Mouse (Mus musculus): ENCODE results near the gene Zc3h10. TPM values are rescaled to one million over a fixed set of nuclear protein-coding genes. Genes with fewer than 3 reads are reported as not detected.
A peak's percentile ranks its signal among the peaks of the same experiment; 100 is the strongest.
"Not testable (repeated sequence)": the region's sequence is repeated elsewhere in the genome, so short reads cannot be mapped to it uniquely, and the experiment has no call there.

Zc3h10 gene
- polyA plus RNA-seq, 1 experiment from 2014 or later: 12.4 TPM

- ATAC-seq (ENCODE audit: insufficient read depth, low FRiP score, low read depth): no peak
- Histone ChIP-seq H3K27me3 (replicated peaks) (no peaks in the 10 kb centered on the region; the same call in 1 of the 2 replicates), H3K9me3 (no peaks in the 10 kb centered on the region), H3K9ac (no peak overlapping the region), H3K4me1 (no peaks in the 10 kb centered on the region), H3K27ac (no peak overlapping the region), H3K4me3 (replicated peaks) (no peak overlapping the region), H3K4me2 (peak overlapping the region; percentile 33), H3K36me3 (peaks cover 33% of the 10 kb centered on the region)
- 39% methylated on average over 20 of the region's 20 CpGs for WGBS
Observed at GRCm38 (mm10) chr10:128516029-128516428, 31.5 kb downstream of the Zc3h10 start.

- no peak overlapping the region for H3K4me3 ChIP-seq (replicated peaks)
Observed at GRCm38 (mm10) chr10:128515044-128515443, 32.5 kb downstream of the Zc3h10 start.

GRCm38 (mm10) chr10:128511761-128512160 lies 35.8 kb downstream of the Zc3h10 start:
- peaks cover 18% of the 10 kb centered on the region for H3K36me3 ChIP-seq
- H3K27ac ChIP-seq: no peak overlapping the region
- H3K4me2 ChIP-seq: no peak overlapping the region
- WGBS: 88% methylated on average over 12 of the region's 12 CpGs
- H3K4me1 ChIP-seq: no peaks in the 10 kb centered on the region
- no peak for ATAC-seq (ENCODE audit: insufficient read depth, low FRiP score, low read depth)
- H3K9me3 ChIP-seq: no peaks in the 10 kb centered on the region
- no peak overlapping the region for H3K9ac ChIP-seq
- no peaks in the 10 kb centered on the region; the same call in 1 of the 2 replicates for H3K27me3 ChIP-seq (replicated peaks)
- no peak overlapping the region for H3K4me3 ChIP-seq (replicated peaks)

More at GRCm38 (mm10) chr10:128515044-128515443, 32.5 kb downstream of the Zc3h10 start:
- Histone ChIP-seq H3K9ac (no peak overlapping the region), H3K27ac (no peak overlapping the region), H3K27me3 (replicated peaks) (no peaks in the 10 kb centered on the region; the same call in 1 of the 2 replicates), H3K4me1 (no peaks in the 10 kb centered on the region), H3K9me3 (no peaks in the 10 kb centered on the region), H3K36me3 (peaks cover 26% of the 10 kb centered on the region), H3K4me2 (no peak overlapping the region)
- 81% methylated on average over 4 of the region's 4 CpGs for WGBS
- ATAC-seq (ENCODE audit: insufficient read depth, low FRiP score, low read depth): no peak

- Histone ChIP-seq H3K4me1 (no peaks in the 10 kb centered on the region), H3K27ac (no peak overlapping the region), H3K9ac (no peak overlapping the region), H3K36me3 (peaks cover 18% of the 10 kb centered on the region), H3K27me3 (replicated peaks) (no peaks in the 10 kb centered on the region), H3K4me2 (no peak overlapping the region), H3K9me3 (no peaks in the 10 kb centered on the region), H3K4me3 (replicated peaks) (no peak overlapping the region)
- WGBS: 82% methylated on average over 9 of the region's 9 CpGs
- ATAC-seq (ENCODE audit: insufficient read depth, low FRiP score, low read depth): no peak
Observed at GRCm38 (mm10) chr10:128511189-128511588, 36.4 kb downstream of the Zc3h10 start.

- H3K4me3 ChIP-seq (replicated peaks): no peak overlapping the region
- no peak overlapping the region for H3K27ac ChIP-seq
- WGBS: 86% methylated on average over 11 of the region's 11 CpGs
- H3K4me1 ChIP-seq: no peaks in the 10 kb centered on the region
- H3K36me3 ChIP-seq: peaks cover 15% of the 10 kb centered on the region
- no peaks in the 10 kb centered on the region for H3K27me3 ChIP-seq (replicated peaks)
- no peak for ATAC-seq (ENCODE audit: insufficient read depth, low FRiP score, low read depth)
- H3K9me3 ChIP-seq: no peaks in the 10 kb centered on the region
- no peak overlapping the region for H3K9ac ChIP-seq
- H3K4me2 ChIP-seq: no peak overlapping the region
Observed at GRCm38 (mm10) chr10:128510301-128510700, 37.3 kb downstream of the Zc3h10 start.

- no peak overlapping the region for H3K27ac ChIP-seq
- ATAC-seq (ENCODE audit: insufficient read depth, low FRiP score, low read depth): no peak
- 61% methylated on average over 4 of the region's 4 CpGs for WGBS
Observed at GRCm38 (mm10) chr10:128509831-128510230, 37.7 kb downstream of the Zc3h10 start.

GRCm38 (mm10) chr10:128509203-128509602 lies 38.4 kb downstream of the Zc3h10 start:
- H3K36me3 ChIP-seq: peaks cover 10% of the 10 kb centered on the region
- no peak overlapping the region for H3K27ac ChIP-seq
- H3K4me3 ChIP-seq (replicated peaks): no peak overlapping the region
- no peak overlapping the region for H3K9ac ChIP-seq
- no peaks in the 10 kb centered on the region for H3K27me3 ChIP-seq (replicated peaks)
- WGBS: 85% methylated on average over 9 of the region's 9 CpGs
- H3K4me1 ChIP-seq: peaks cover 6% of the 10 kb centered on the region; the same call in 1 of the 2 replicates
- no peak overlapping the region for H3K4me2 ChIP-seq
- no peak for ATAC-seq (ENCODE audit: insufficient read depth, low FRiP score, low read depth)
- H3K9me3 ChIP-seq: no peaks in the 10 kb centered on the region

More at GRCm38 (mm10) chr10:128509831-128510230, 37.7 kb downstream of the Zc3h10 start:
- peaks cover 11% of the 10 kb centered on the region for H3K36me3 ChIP-seq
- no peak overlapping the region for H3K9ac ChIP-seq
- no peak overlapping the region for H3K4me2 ChIP-seq
- H3K9me3 ChIP-seq: no peaks in the 10 kb centered on the region
- H3K4me1 ChIP-seq: 0 out of 2 replicates have a peak, but pooled peaks cover 1% of the 10 kb centered on the region
- no peaks in the 10 kb centered on the region for H3K27me3 ChIP-seq (replicated peaks)
- H3K4me3 ChIP-seq (replicated peaks): no peak overlapping the region

GRCm38 (mm10) chr10:128508260-128508659 lies 39.3 kb downstream of the Zc3h10 start:
- WGBS: 55% methylated on average over 9 of the region's 9 CpGs
- H3K27ac ChIP-seq: peak overlapping the region; percentile 74
- H3K27me3 ChIP-seq (replicated peaks): no peaks in the 10 kb centered on the region
- peaks cover 8% of the 10 kb centered on the region for H3K36me3 ChIP-seq
- no peak overlapping the region for H3K4me3 ChIP-seq (replicated peaks)
- H3K4me1 ChIP-seq: peaks cover 6% of the 10 kb centered on the region; the same call in 1 of the 2 replicates
- H3K9me3 ChIP-seq: no peaks in the 10 kb centered on the region
- H3K4me2 ChIP-seq: no peak overlapping the region
- no peak overlapping the region for H3K9ac ChIP-seq
- no peak for ATAC-seq (ENCODE audit: insufficient read depth, low FRiP score, low read depth)

- Histone ChIP-seq H3K4me3 (replicated peaks) (no peak overlapping the region), H3K36me3 (no peaks in the 10 kb centered on the region), H3K9ac (no peak overlapping the region), H3K9me3 (no peaks in the 10 kb centered on the region), H3K27ac (no peak overlapping the region), H3K27me3 (replicated peaks) (no peaks in the 10 kb centered on the region), H3K4me2 (no peak overlapping the region), H3K4me1 (peaks cover 6% of the 10 kb centered on the region; the same call in 1 of the 2 replicates)
- ATAC-seq (ENCODE audit: insufficient read depth, low FRiP score, low read depth): no peak
- 95% methylated on average over 14 of the region's 14 CpGs for WGBS
Observed at GRCm38 (mm10) chr10:128505974-128506373, 41.6 kb downstream of the Zc3h10 start.

- H3K9ac ChIP-seq; H3K4me1 ChIP-seq; H3K4me2 ChIP-seq; H3K9me3 ChIP-seq; H3K36me3 ChIP-seq; H3K4me3 ChIP-seq (replicated peaks); H3K27ac ChIP-seq; ATAC-seq (ENCODE audit: insufficient read depth, low FRiP score, low read depth); H3K27me3 ChIP-seq (replicated peaks): not testable (repeated sequence)
- WGBS: 80% methylated on average over 5 of the region's 5 CpGs
Observed at GRCm38 (mm10) chr10:128505371-128505667, 42.3 kb downstream of the Zc3h10 start.

- no peaks in the 10 kb centered on the region for H3K9me3 ChIP-seq
- 60% methylated on average over 9 of the region's 9 CpGs for WGBS
- H3K36me3 ChIP-seq: no peaks in the 10 kb centered on the region
- no peak overlapping the region for H3K27ac ChIP-seq
- H3K4me3 ChIP-seq (replicated peaks): no peak overlapping the region
- no peaks in the 10 kb centered on the region for H3K27me3 ChIP-seq (replicated peaks)
- peaks cover 6% of the 10 kb centered on the region; the same call in 1 of the 2 replicates for H3K4me1 ChIP-seq
- no peak overlapping the region for H3K4me2 ChIP-seq
- ATAC-seq (ENCODE audit: insufficient read depth, low FRiP score, low read depth): no peak
- no peak overlapping the region for H3K9ac ChIP-seq
Observed at GRCm38 (mm10) chr10:128504641-128505370, 42.8 kb downstream of the Zc3h10 start.

GRCm38 (mm10) chr10:128504012-128504411 lies 43.6 kb downstream of the Zc3h10 start:
- no peak for ATAC-seq (ENCODE audit: insufficient read depth, low FRiP score, low read depth)
- 80% methylated on average over 3 of the region's 3 CpGs for WGBS
- H3K9me3 ChIP-seq: no peaks in the 10 kb centered on the region

More at GRCm38 (mm10) chr10:128504012-128504411, 43.6 kb downstream of the Zc3h10 start:
- H3K9ac ChIP-seq: no peak overlapping the region
- H3K27ac ChIP-seq: no peak overlapping the region
- H3K4me1 ChIP-seq: peaks cover 6% of the 10 kb centered on the region; the same call in 1 of the 2 replicates
- H3K36me3 ChIP-seq: no peaks in the 10 kb centered on the region
- no peak overlapping the region for H3K4me2 ChIP-seq
- no peak overlapping the region for H3K4me3 ChIP-seq (replicated peaks)
- no peaks in the 10 kb centered on the region for H3K27me3 ChIP-seq (replicated peaks)
